Mouse (Mus musculus) forebrain, embryonic 11.5 days (tissue): ENCODE results near the gene Dip2c. TPM values are rescaled to one million over a fixed set of nuclear protein-coding genes. Genes with fewer than 3 reads are reported as not detected.

Source experiments
- ATAC-seq: fragments of 200-750 bp; cut with Nextera tagmentation; replicated peaks from 2 replicates; pipeline ENCODE4 v1.8.0; 2017; ENCODE audit warnings: moderate TSS enrichment; ENCODE audit not compliant: low FRiP score
- DNase-seq: peaks from one replicate; pipeline ENCODE4 v3.0.0-alpha.2; 2017; ENCODE audit warnings: low spot score
- H3K27ac ChIP-seq: fragments of 300-500 bp; sonication (generic); 2 replicates; pipeline ENCODE4 v1.5.1; 2014; ENCODE audit warnings: low read depth, low read length
- H3K27me3 ChIP-seq: fragments of 300-500 bp; sonication (generic); 2 replicates; pipeline ENCODE4 v1.6.1; 2014; ENCODE audit warnings: mild to moderate bottlenecking, low read length, mixed read lengths; ENCODE audit not compliant: control insufficient read depth, insufficient read depth
- H3K36me3 ChIP-seq: fragments of 300-500 bp; sonication (generic); 2 replicates; pipeline ENCODE4 v1.6.1; 2014; ENCODE audit warnings: mild to moderate bottlenecking, low read length, moderate library complexity, mixed read lengths; ENCODE audit not compliant: control insufficient read depth, insufficient read depth
- H3K4me1 ChIP-seq: fragments of 300-500 bp; sonication (generic); replicated peaks from 2 replicates; pipeline ENCODE4 v1.6.1; 2014; ENCODE audit warnings: low read length, mixed read lengths; ENCODE audit not compliant: control insufficient read depth, insufficient read depth
- H3K4me2 ChIP-seq: fragments of 300-500 bp; sonication (generic); 2 replicates; pipeline ENCODE4 v1.6.1; 2014; ENCODE audit warnings: low read depth, mild to moderate bottlenecking, low read length, moderate library complexity, mixed read lengths; ENCODE audit not compliant: severe bottlenecking
- H3K4me3 ChIP-seq: fragments of 300-500 bp; sonication (generic); 2 replicates; pipeline ENCODE4 v1.5.1; 2014; ENCODE audit warnings: low read depth, low read length
- H3K9ac ChIP-seq: fragments of 300-500 bp; sonication (generic); 2 replicates; pipeline ENCODE4 v1.6.1; 2014; ENCODE audit warnings: low read length
- H3K9me3 ChIP-seq: fragments of 300-500 bp; sonication (generic); 2 replicates; pipeline ENCODE4 v1.6.1; 2016; ENCODE audit warnings: low read length, mixed read lengths; ENCODE audit not compliant: control insufficient read depth
- WGBS: fragments of 180-500 bp; shearing (Covaris S2); extraction: QIAGEN DNeasy Blood & Tissue Kit; methylation state at CpG from one replicate; pipeline ENCODE4 v1.1.7; 2014; 5-methylcytosine and 5-hydroxymethylcytosine counted together
- polyA plus RNA-seq: library from polyadenylated mRNA; unstranded; fragments of >200 nt; fragmentation: Nextera tagmentation; extraction: Ambion mirVana; gene quantifications from 2 replicates; pipeline ENCODE4 v1.2.1, GENCODE M21; 2014

The Dip2c gene
- polyA plus RNA-seq, 1 experiment from 2014 or later: 9.0 TPM

DNA sequence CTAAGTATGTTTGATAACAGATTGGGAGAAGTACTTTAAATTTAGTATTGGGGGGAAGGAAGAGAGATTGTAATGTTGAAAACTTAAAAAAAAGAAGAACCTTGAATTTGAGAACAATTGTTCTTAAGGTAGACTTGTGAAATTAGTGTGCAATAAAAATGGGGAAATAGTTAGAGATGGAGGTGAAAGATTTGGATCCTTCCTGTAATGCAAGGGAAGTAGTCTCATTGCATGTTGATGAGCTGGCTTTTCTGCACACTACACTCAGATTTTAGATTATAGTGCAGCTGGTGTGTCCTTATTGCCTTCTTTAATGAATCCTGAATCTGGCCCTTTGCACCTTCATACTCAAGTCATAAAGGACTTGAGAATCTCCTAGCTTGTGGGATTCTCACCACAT is 142.9 kb downstream of the Dip2c start:
- H3K4me1 ChIP-seq: no peaks in the 10 kb centered on the region
- H3K9ac ChIP-seq: no peak overlapping the region
- H3K27me3 ChIP-seq: no peaks in the 10 kb centered on the region
- no peak overlapping the region for H3K27ac ChIP-seq
- no peak overlapping the region for H3K4me2 ChIP-seq
- H3K9me3 ChIP-seq: no peaks in the 10 kb centered on the region
- no peak overlapping the region for H3K4me3 ChIP-seq
- H3K36me3 ChIP-seq: no peaks in the 10 kb centered on the region
- DNase-seq: no peak
- no peak for ATAC-seq

DNA sequence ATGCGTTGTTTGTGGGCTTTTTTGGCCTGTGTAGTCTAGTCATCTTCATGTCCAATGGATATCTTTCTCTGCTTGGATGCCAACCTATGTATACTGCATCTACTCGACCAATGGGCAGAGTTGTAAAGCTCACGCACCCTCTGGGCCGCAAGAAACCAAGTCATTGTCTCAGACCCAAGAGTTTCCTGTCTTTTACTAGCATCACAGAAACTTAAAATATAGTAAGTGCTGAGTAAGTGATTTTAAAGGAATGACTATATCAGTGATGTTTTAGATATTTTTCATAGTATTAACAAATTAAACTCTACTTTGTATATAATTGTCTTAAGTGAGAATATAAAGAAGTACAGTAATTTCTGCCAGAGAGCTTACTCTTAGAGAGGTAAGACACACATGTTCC is 145.6 kb downstream of the Dip2c start:
- no peak overlapping the region for H3K9ac ChIP-seq
- no peak for DNase-seq

GRCm38 (mm10) chr13:9422876-9423275 is 146.5 kb downstream of the Dip2c start:
- WGBS: 71% methylated on average over 1 of the region's 1 CpGs
- Histone ChIP-seq H3K36me3 (no peaks in the 10 kb centered on the region), H3K27me3 (no peaks in the 10 kb centered on the region), H3K9ac (no peak overlapping the region), H3K9me3 (no peaks in the 10 kb centered on the region), H3K27ac (no peak overlapping the region), H3K4me2 (no peak overlapping the region), H3K4me3 (no peak overlapping the region), H3K4me1 (no peaks in the 10 kb centered on the region)
- ATAC-seq (no peak), DNase-seq (no peak)

More for the DNA sequence above, 145.6 kb downstream of the Dip2c start:
- no peaks in the 10 kb centered on the region for H3K27me3 ChIP-seq
- no peak for ATAC-seq
- no peaks in the 10 kb centered on the region for H3K36me3 ChIP-seq
- H3K9me3 ChIP-seq: no peaks in the 10 kb centered on the region
- H3K4me1 ChIP-seq: no peaks in the 10 kb centered on the region
- no peak overlapping the region for H3K4me2 ChIP-seq
- 96% methylated on average over 4 of the region's 4 CpGs for WGBS
- H3K4me3 ChIP-seq: no peak overlapping the region
- H3K27ac ChIP-seq: no peak overlapping the region

- H3K36me3 ChIP-seq: no peaks in the 10 kb centered on the region
- no peak for DNase-seq
- H3K9me3 ChIP-seq: no peaks in the 10 kb centered on the region
- H3K27ac ChIP-seq: no peak overlapping the region
- H3K4me3 ChIP-seq: no peak overlapping the region
- H3K9ac ChIP-seq: no peak overlapping the region
- no peaks in the 10 kb centered on the region for H3K27me3 ChIP-seq
- ATAC-seq: no peak
- H3K4me2 ChIP-seq: no peak overlapping the region
- H3K4me1 ChIP-seq: no peaks in the 10 kb centered on the region
These were observed 148.1 kb downstream of the Dip2c start for GRCm38 (mm10) chr13:9424434-9424833.

GRCm38 (mm10) chr13:9426267-9426666 is 149.9 kb downstream of the Dip2c start:
- DNase-seq: no peak
- Histone ChIP-seq H3K4me3 (no peak overlapping the region), H3K9ac (no peak overlapping the region), H3K4me2 (no peak overlapping the region), H3K27me3 (no peaks in the 10 kb centered on the region), H3K27ac (no peak overlapping the region), H3K4me1 (no peaks in the 10 kb centered on the region), H3K36me3 (no peaks in the 10 kb centered on the region), H3K9me3 (no peaks in the 10 kb centered on the region)
- ATAC-seq: no peak

GRCm38 (mm10) chr13:9426779-9427178 is 150.5 kb downstream of the Dip2c start:
- H3K4me2 ChIP-seq: no peak overlapping the region
- no peaks in the 10 kb centered on the region for H3K9me3 ChIP-seq
- no peak for ATAC-seq
- H3K27ac ChIP-seq: no peak overlapping the region
- H3K4me1 ChIP-seq: no peaks in the 10 kb centered on the region
- no peaks in the 10 kb centered on the region for H3K27me3 ChIP-seq
- 73% methylated on average over 4 of the region's 4 CpGs for WGBS
- no peak overlapping the region for H3K9ac ChIP-seq
- no peaks in the 10 kb centered on the region for H3K36me3 ChIP-seq
- no peak overlapping the region for H3K4me3 ChIP-seq
- no peak for DNase-seq

- no peak overlapping the region for H3K9ac ChIP-seq
- H3K4me1 ChIP-seq: no peaks in the 10 kb centered on the region
- H3K36me3 ChIP-seq: no peaks in the 10 kb centered on the region
- WGBS: 86% methylated on average over 1 of the region's 1 CpGs
- no peak overlapping the region for H3K27ac ChIP-seq
- no peak overlapping the region for H3K4me2 ChIP-seq
- no peak overlapping the region for H3K4me3 ChIP-seq
- H3K9me3 ChIP-seq: no peaks in the 10 kb centered on the region
- no peak for ATAC-seq
- H3K27me3 ChIP-seq: no peaks in the 10 kb centered on the region
- DNase-seq: no peak
These were observed 153.6 kb downstream of the Dip2c start for GRCm38 (mm10) chr13:9429884-9430283.

GRCm38 (mm10) chr13:9430724-9431123 is 154.4 kb downstream of the Dip2c start:
- Histone ChIP-seq H3K36me3 (no peaks in the 10 kb centered on the region), H3K27ac (no peak overlapping the region), H3K4me2 (no peak overlapping the region), H3K4me1 (no peaks in the 10 kb centered on the region), H3K27me3 (no peaks in the 10 kb centered on the region), H3K9me3 (no peaks in the 10 kb centered on the region), H3K9ac (no peak overlapping the region), H3K4me3 (no peak overlapping the region)
- WGBS: 94% methylated on average over 2 of the region's 2 CpGs
- DNase-seq: no peak
- ATAC-seq: no peak

- Histone ChIP-seq H3K4me1 (no peaks in the 10 kb centered on the region), H3K27me3 (no peaks in the 10 kb centered on the region), H3K9me3 (no peaks in the 10 kb centered on the region), H3K27ac (no peak overlapping the region), H3K4me2 (no peak overlapping the region), H3K36me3 (no peaks in the 10 kb centered on the region), H3K4me3 (no peak overlapping the region), H3K9ac (no peak overlapping the region)
- DNase-seq: no peak
- ATAC-seq: no peak
These were observed 155.1 kb downstream of the Dip2c start for GRCm38 (mm10) chr13:9431441-9431840.
